Mouse (Mus musculus) spleen, postnatal 10 days (tissue): ENCODE measurements around the gene Gm10322.
A peak's percentile ranks its signal among the peaks of the same experiment; 100 is the strongest.

Experiments used
- DNase-seq, 2 experiments: peaks; one replicate each; pipeline ENCODE4 v3.0.0; 2021 to 2022; ENCODE audit warnings: low spot score in 2 of 2

The Gm10322 gene

DNA sequence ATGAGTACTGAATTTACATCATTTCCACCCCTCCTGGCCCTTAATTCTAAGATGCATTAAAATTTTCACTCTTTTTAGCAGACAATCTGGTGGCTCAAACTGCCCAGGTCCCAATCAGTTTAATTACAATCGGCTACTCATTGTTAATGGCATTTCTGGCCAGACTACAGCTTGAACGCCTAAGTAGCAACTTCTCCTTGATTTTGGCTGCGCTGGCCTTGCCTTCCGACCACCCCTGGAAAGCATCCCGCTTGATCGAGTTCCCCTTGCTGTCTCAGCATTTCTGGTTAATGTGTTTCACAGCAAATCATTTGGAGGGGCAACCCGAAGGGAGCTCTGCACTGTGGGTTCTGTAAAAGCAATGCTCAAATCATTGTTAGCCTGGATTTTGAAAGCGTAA, 13.8 kb upstream of the Gm10322 start:
- DNase-seq, result no peak

DNA sequence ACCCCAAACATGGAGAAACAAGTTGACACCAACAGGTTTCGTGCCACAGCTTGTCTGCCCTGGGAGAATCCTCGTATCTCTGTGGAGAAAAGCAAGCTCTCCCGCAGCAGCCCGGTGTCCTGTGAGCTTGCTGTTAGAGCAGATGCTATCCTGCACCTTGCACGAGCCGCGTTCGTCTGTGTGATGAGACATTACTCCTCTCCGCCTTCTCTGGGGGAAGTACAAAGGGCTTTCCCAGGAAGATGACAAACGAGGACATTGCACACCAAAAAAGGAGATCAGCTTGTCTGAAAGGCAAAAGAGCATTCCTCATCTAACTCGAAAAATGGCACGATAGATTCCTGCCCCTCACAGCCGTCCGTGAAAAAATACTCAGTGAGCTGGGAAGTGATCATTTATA, 13.0 kb upstream of the Gm10322 start:
- no peak for DNase-seq

- DNase-seq, result no peak
Observed at GRCm38 (mm10) chr10:59603843-59604242, 12.0 kb upstream of the Gm10322 start.

GRCm38 (mm10) chr10:59604879-59605464, 10.9 kb upstream of the Gm10322 start:
- no peak for DNase-seq

- DNase-seq, result no peak
Observed at GRCm38 (mm10) chr10:59613276-59613675, 2.6 kb upstream of the Gm10322 start.

GRCm38 (mm10) chr10:59614141-59614540, 1.7 kb upstream of the Gm10322 start:
- DNase-seq, result no peak

GRCm38 (mm10) chr10:59615411-59615810, 452 bp upstream of the Gm10322 start:
- no peak for DNase-seq

DNA sequence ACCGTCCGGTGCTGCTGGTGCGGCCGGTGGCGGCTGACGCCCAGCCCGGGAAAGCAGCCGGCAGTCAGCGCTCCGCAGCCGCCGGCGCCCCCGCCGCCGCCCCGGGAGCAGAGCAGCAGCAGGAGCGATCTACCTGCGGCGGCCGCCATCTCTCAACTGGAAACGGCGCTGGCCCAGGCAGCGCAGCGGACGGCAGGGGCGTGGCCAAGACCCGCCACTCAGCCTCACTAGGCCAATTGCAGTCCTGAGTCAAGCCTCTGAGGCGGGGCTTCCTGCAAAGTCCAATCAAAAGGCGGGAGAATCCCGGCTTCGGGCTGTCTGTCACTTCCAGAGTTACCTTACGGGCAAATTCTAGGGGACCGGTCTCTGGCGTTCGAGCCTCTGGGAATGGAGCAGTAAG, 659 bp downstream of the Gm10322 start, which contains the start of gene Mcu:
Gene Mcu (minus strand): TSS at position 171 of the 400 bp plus-strand sequence.
- peak; percentile 96 to 97 for DNase-seq

DNA sequence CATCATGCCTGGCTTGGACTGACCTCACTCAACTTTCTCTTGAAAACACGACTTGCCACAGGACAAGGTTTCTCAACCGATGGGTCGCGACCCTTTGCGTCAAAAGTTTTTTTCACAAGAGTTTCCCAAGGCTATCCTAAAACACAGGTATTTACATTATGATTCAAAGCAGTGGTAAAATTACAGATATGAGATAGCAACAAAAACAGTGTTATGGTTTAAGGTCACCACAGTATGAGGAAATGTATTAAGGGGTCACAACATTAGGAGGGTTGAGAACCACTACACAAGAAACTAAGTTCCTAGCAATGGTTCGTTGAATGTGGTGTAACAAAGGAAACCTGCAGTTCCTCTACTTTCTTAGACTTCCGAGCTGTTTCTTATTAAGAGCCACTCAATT, 1.9 kb downstream of the Gm10322 start:
- DNase-seq, result no peak

- no peak for DNase-seq
Observed at GRCm38 (mm10) chr10:59621355-59621754, 5.5 kb downstream of the Gm10322 start.

GRCm38 (mm10) chr10:59623496-59623895, 7.6 kb downstream of the Gm10322 start:
- no peak for DNase-seq

DNA sequence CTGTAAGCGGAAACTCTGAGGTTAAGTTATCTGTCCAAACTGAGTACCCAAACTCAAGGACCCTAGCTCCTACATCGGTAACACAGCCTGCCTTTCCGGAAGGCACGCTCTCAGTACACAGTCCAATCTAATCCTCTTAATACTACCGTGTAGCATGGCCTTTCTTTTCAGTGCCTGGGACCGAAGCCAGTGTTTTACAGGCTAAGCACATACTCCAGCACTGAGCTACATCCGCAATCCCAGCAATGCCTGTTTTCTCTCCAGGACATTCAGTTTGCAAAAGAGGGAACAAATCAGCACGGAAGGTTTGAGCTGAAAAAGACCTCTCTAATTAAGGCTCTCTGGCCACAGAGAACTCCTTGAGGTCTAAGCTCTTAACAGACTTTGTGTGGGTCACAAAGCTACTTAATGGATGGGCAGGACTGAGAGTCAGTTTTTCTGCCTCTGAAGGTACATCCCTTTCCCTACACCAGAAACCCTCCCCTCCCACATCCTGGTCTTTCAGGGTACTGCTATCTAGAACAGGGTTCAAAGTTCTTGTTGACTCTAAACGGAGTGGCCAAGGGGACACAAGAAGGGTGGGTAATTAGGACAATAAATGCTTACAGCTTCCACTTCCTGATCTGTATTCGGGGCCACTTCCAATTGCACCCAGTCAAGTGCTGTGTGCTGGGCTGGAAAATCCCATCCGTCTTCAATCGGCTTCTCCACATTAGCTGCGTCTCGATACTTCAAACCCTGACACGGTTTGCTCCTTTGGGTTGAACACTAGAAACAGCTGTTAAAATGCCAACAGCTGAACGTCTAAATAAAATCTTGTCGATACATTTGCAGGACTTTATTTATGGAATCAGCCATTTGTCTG, 13.0 kb downstream of the Gm10322 start:
- no peak for DNase-seq

GRCm38 (mm10) chr10:59629506-59629782, 13.6 kb downstream of the Gm10322 start:
- DNase-seq, result no peak

- no peak for DNase-seq
Observed at GRCm38 (mm10) chr10:59636048-59636447, 20.2 kb downstream of the Gm10322 start.

DNA sequence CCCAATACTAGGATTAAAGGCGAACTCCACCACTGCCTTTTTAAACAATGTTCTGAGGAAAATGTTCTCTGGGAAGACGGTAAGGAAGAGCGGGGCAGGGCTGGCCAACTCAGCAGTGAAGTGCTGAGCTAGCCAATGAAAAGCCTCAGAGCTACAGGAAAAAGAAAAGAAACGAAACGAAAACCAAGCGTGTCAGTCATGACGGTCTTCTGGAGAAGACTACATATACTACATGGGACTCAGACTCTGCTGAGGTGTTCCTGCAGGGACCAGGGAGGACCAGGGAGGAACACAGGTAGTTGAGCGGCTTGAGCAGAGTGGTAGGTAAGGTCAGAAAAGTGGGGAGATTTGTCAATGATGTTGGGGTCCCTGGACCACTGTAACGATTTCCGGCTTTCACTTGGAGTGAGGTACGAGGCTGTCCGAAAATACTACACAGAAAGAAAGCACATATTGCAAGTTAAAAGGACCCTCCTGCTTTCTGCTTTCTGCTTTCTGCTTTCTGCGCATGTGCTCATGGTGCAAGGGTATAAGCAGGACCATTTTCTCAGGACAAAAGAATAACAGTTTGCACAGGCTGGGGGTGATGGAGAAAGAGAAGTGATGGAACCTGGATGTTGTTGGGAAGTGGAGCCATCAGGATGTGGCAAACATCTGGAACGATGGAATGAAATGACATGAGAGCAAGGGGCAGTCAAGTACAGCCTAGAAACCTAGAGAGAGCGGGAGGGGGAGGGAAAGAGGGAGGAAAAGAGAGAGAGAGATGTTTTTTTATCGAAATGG, 21.1 kb downstream of the Gm10322 start:
- DNase-seq, result no peak

DNA sequence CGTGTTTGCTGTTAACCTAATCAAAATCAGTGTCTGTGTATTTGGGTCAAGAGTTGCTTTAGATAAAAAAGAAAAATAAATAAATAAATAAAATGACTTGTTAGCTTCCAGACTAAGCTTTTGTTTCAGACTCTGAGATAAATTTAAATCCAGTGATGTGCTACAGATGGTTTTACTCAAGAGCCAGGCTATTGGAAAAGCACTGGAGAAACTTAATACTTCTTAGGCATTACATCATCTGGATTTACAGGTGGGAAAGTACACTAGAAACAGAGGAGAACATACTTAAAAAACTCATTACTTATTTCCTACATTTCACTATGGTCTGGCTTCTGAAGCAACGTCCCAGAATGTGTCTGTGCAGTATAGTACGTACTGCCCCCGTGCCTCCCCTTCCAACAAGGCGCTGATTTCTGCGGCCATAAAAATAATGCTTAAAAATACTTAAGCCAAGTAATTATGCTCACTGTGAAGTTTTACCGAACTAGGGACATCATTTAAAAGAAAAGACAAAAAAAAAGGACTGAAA, 21.8 kb downstream of the Gm10322 start:
- DNase-seq, result no peak

DNA sequence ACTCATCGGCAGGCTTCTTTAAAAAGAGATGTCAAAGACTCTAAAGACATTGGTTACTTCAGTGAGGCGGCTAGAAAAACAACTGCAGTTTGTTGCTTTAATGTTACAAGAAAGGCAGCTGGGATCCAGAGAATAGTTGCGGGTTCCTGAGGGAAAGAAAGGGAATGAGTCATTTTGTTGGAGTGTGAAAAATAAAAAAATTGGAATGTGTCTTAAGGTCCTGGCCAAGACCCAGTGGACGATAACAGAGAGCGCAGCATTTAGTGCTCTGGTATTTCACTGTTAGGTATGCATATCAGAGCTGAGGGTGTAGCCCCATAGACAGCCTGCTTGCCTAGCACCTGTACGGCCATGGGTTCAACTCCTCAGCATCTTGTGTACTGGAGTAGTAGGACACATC, 22.7 kb downstream of the Gm10322 start:
- no peak for DNase-seq

- DNase-seq, result no peak
Observed at GRCm38 (mm10) chr10:59642659-59643377, 27.0 kb downstream of the Gm10322 start.

DNA sequence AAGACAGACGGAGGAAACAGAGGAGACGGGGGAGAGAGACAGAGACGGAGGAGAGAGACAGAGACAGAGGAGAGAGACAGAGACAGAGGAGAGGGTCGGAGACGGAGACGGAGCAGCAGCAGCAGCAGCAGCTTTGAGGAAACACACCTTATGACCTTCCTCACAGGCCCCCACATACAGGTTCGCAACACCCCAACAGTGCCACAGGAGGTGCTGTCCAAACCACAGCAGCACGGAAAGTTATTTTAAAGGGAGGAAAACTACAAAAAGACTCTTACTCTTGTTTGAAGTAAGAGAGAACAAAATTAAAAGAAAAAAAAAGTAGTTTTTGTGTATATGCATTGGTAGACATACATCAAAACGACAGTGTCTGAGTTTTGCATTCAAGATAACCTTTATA, 27.8 kb downstream of the Gm10322 start:
- no peak for DNase-seq

GRCm38 (mm10) chr10:59644710-59645109, 28.8 kb downstream of the Gm10322 start:
- no peak for DNase-seq

DNA sequence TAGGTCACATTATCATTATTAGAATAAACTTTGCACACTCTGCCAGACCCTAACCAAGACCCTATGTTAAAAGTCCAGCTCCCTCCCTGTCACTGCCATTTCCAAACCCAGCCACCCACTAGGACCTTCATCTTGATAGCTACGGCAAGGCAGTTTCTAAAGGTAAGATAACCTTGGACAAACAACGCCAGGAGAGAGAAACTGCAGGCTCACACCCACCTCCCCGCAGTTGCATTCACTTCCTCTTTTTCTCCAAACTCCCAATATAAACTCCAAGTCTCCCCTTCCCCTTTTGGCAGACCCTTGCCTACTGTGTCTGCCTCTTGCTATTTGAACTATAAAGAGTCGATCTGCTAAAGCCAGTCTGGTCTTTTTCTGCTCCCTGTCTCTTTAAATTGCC, 29.3 kb downstream of the Gm10322 start:
- DNase-seq, result no peak
